Mouse (Mus musculus): Measurements from ENCODE around the gene Shkbp1.

Gene Shkbp1

GRCm38 (mm10) chr7:27310306-27310705 is 45.5 kb downstream of the Shkbp1 start:
- DNase-seq (ENCODE audit: low spot score), result no peak

- no peak for DNase-seq (ENCODE audit: low spot score)
These were observed 46.0 kb downstream of the Shkbp1 start for GRCm38 (mm10) chr7:27309832-27310231.

- peak; percentile 57 for DNase-seq (ENCODE audit: low spot score)
These were observed 46.8 kb downstream of the Shkbp1 start for GRCm38 (mm10) chr7:27308821-27309549.

GRCm38 (mm10) chr7:27307551-27307950 is 48.3 kb downstream of the Shkbp1 start:
- no peak for DNase-seq (ENCODE audit: low spot score)

- DNase-seq (ENCODE audit: low spot score), result no peak
These were observed 49.4 kb downstream of the Shkbp1 start for GRCm38 (mm10) chr7:27306161-27307160.

- DNase-seq (ENCODE audit: low spot score), result no peak
These were observed 50.6 kb downstream of the Shkbp1 start for GRCm38 (mm10) chr7:27305091-27305730.

GRCm38 (mm10) chr7:27302172-27302571 is 53.6 kb downstream of the Shkbp1 start:
- no peak for DNase-seq (ENCODE audit: low spot score)

GRCm38 (mm10) chr7:27300801-27301200 is 55.0 kb downstream of the Shkbp1 start:
- DNase-seq (ENCODE audit: low spot score), result no peak

GRCm38 (mm10) chr7:27300351-27300750 is 55.5 kb downstream of the Shkbp1 start:
- no peak for DNase-seq (ENCODE audit: low spot score)

GRCm38 (mm10) chr7:27298816-27299215 is 57.0 kb downstream of the Shkbp1 start:
- DNase-seq (ENCODE audit: low spot score), result no peak

- DNase-seq (ENCODE audit: low spot score), result no peak
These were observed 57.7 kb downstream of the Shkbp1 start for GRCm38 (mm10) chr7:27298033-27298610.

- no peak for DNase-seq (ENCODE audit: low spot score)
These were observed 59.3 kb downstream of the Shkbp1 start for GRCm38 (mm10) chr7:27296518-27296917.

- no peak for DNase-seq (ENCODE audit: low spot score)
These were observed 59.9 kb downstream of the Shkbp1 start for GRCm38 (mm10) chr7:27295956-27296355.
